Mouse (Mus musculus): ENCODE measurements around the gene Ercc6l2. TPM values are rescaled to one million over a fixed set of nuclear protein-coding genes. Genes with fewer than 3 reads are reported as not detected.

The Ercc6l2 gene
- polyA plus RNA-seq, 1 experiment from 2014 or later, result 5.5 TPM

DNA sequence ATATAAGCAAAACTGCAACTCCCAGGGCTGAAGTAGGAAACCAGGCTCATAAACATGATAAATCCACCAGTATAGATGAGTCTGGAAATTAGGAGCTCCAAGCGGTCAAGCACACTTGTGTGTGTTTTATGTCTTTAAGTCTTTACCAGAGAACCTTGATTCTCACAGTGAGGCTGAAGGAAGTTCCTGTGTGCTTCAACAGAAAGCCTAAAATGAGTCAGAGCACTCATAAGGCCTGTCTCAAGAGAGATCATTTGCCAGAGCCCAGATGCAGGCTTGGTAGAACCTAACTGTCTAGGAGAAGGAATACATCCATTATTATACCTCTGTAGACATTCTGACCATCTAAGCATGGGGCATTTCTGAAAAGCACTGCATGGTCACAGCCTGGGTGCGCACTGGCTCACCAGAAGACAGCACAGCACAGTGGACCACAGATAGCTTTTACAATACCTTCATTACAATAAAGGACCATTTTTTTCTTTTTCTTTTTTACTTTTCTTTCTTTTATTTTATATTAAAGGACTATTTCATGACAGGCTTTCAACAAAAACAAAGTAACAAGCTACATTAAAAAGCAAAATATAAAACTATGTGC, 22.7 kb upstream of the Ercc6l2 start:
- WGBS (ENCODE audit: insufficient replicate concordance), result 87% methylated on average over 2 of the region's 2 CpGs
- Histone ChIP-seq H3K4me1 (ENCODE audit: insufficient read depth) (no peaks in the 10 kb centered on the region), H3K4me2 (ENCODE audit: low read depth, low read length) (no peak overlapping the region), H3K36me3 (replicated peaks; ENCODE audit: insufficient read depth, low read length) (no peaks in the 10 kb centered on the region), H3K9me3 (ENCODE audit: low read length) (no peaks in the 10 kb centered on the region), H3K27ac (ENCODE audit: low read depth) (no peak overlapping the region), H3K9ac (replicated peaks) (no peak overlapping the region), H3K4me3 (ENCODE audit: low read depth, low read length) (no peak overlapping the region), H3K27me3 (ENCODE audit: insufficient read depth, low read length) (no peaks in the 10 kb centered on the region)
- no peak for ATAC-seq
- TF ChIP-seq CTCF (IDR thresholded peaks at IDR 0.05; ENCODE audit: low read depth), result no peak
- no peak for TF ChIP-seq EP300 (IDR thresholded peaks at IDR 0.05; ENCODE audit: low read depth)
- no peak for DNase-seq

DNA sequence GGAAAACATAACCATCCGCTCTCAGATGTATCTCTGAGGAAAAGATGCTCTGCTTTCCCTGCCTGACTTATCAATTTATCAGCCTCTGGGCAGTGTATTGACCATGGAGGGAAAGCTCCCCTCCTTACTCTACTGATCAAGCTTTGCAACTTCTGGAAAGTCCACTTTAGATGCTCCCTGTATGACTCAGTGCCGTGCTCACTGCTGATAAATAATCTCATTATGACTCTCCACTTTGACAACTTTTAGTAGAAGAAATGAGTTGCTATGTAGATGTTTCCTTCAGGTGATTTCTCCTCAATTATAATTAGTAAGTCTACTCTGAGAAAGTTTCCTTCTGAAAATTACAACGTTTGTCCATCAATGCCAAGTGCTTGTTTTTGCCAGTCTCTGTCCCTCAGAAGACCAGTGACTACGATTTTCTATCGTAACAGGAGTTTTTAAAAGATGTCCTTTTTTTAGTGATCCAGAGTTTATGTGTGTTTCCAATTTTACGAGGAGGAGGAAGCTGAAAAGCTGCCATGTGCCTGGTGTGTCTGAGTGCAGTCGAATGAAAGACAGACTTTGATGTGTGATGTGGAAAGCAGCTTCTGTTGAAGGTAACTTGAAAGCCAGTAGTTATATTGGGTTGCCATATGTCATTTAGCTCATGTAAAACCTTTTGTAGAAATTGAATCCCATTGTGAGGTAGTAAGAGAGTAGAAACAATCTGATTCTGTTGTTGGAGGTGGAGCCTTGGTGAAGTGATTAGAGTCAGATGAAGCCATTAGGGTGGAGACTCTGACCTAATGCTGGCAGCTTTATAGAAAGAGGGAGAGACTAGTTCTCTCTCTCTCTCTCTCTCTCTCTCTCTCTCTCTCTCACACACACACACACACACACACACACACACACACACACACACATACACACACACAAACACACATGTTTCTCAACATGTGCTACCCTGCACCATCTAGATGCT, 21.4 kb upstream of the Ercc6l2 start:
- DNase-seq (no peak), ATAC-seq (no peak)
- no peaks in the 10 kb centered on the region for H3K27me3 ChIP-seq (ENCODE audit: insufficient read depth, low read length)
- H3K9ac ChIP-seq (replicated peaks), result no peak overlapping the region
- H3K9me3 ChIP-seq (ENCODE audit: low read length), result no peaks in the 10 kb centered on the region
- no peaks in the 10 kb centered on the region for H3K4me1 ChIP-seq (ENCODE audit: insufficient read depth)
- no peaks in the 10 kb centered on the region for H3K36me3 ChIP-seq (replicated peaks; ENCODE audit: insufficient read depth, low read length)
- H3K4me2 ChIP-seq (ENCODE audit: low read depth, low read length), result no peak overlapping the region
- no peak overlapping the region for H3K27ac ChIP-seq (ENCODE audit: low read depth)
- no peak overlapping the region for H3K4me3 ChIP-seq (ENCODE audit: low read depth, low read length)
- TF ChIP-seq CTCF (IDR thresholded peaks at IDR 0.05; ENCODE audit: low read depth), result no peak
- 75% methylated on average over 7 of the region's 7 CpGs for WGBS (ENCODE audit: insufficient replicate concordance)

DNA sequence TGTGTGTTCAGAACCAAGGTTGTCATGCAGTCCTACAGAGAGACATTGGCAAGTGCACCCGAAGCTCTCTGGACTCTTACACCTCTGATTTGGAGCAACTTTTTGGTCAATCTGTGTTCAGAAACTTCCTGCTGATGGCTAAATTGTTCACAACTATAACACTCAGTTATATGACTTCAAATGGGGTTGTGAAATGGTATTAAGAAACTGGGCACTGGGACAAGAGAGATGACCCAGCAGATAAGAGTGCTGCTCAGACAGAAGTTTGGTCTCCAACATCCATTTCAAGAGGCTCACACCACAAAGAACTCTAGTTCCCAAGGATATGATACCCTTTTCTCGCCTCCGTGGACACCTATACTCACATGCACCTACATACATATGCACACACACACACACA, 16.4 kb upstream of the Ercc6l2 start:
- H3K4me1 ChIP-seq (ENCODE audit: insufficient read depth), result no peaks in the 10 kb centered on the region
- no peak overlapping the region for H3K4me2 ChIP-seq (ENCODE audit: low read depth, low read length)
- 73% methylated on average over 3 of the region's 3 CpGs for WGBS (ENCODE audit: insufficient replicate concordance)
- H3K9ac ChIP-seq (replicated peaks), result no peak overlapping the region
- DNase-seq (no peak), ATAC-seq (no peak)
- no peak overlapping the region for H3K4me3 ChIP-seq (ENCODE audit: low read depth, low read length)
- no peaks in the 10 kb centered on the region for H3K36me3 ChIP-seq (replicated peaks; ENCODE audit: insufficient read depth, low read length)
- no peak for TF ChIP-seq EP300 (IDR thresholded peaks at IDR 0.05; ENCODE audit: low read depth)
- no peak for TF ChIP-seq CTCF (IDR thresholded peaks at IDR 0.05; ENCODE audit: low read depth)
- H3K9me3 ChIP-seq (ENCODE audit: low read length), result no peaks in the 10 kb centered on the region
- no peaks in the 10 kb centered on the region for H3K27me3 ChIP-seq (ENCODE audit: insufficient read depth, low read length)
- H3K27ac ChIP-seq (ENCODE audit: low read depth), result no peak overlapping the region

DNA sequence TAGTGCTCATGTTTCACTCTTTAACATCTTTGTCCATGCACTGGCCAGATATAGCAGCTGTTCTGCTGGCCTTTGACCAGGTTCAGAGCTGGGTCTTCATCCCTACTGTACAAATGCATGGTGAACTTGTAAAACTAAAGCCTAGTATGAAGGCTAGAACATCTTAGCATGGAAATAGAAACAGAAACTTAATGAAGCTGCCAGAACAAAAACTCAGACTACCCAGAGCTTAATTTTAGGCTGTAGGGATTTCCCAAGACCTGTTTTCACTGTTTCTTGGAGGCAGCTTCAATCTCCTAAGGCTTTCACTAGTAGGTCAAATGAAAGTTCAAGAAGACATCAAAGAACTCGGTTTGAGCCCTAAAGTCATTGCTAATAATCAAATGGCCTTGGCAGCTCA, 15.1 kb upstream of the Ercc6l2 start:
- no peak overlapping the region for H3K4me3 ChIP-seq (ENCODE audit: low read depth, low read length)
- H3K9ac ChIP-seq (replicated peaks), result no peak overlapping the region
- WGBS (ENCODE audit: insufficient replicate concordance), result 56% methylated on average over 1 of the region's 1 CpGs
- no peak overlapping the region for H3K4me2 ChIP-seq (ENCODE audit: low read depth, low read length)
- no peaks in the 10 kb centered on the region for H3K9me3 ChIP-seq (ENCODE audit: low read length)
- H3K4me1 ChIP-seq (ENCODE audit: insufficient read depth), result no peaks in the 10 kb centered on the region
- no peaks in the 10 kb centered on the region for H3K27me3 ChIP-seq (ENCODE audit: insufficient read depth, low read length)
- ATAC-seq, result no peak
- DNase-seq, result no peak
- H3K27ac ChIP-seq (ENCODE audit: low read depth), result no peak overlapping the region
- no peaks in the 10 kb centered on the region for H3K36me3 ChIP-seq (replicated peaks; ENCODE audit: insufficient read depth, low read length)
- TF ChIP-seq EP300 (IDR thresholded peaks at IDR 0.05; ENCODE audit: low read depth) (no peak), CTCF (IDR thresholded peaks at IDR 0.05; ENCODE audit: low read depth) (no peak)

DNA sequence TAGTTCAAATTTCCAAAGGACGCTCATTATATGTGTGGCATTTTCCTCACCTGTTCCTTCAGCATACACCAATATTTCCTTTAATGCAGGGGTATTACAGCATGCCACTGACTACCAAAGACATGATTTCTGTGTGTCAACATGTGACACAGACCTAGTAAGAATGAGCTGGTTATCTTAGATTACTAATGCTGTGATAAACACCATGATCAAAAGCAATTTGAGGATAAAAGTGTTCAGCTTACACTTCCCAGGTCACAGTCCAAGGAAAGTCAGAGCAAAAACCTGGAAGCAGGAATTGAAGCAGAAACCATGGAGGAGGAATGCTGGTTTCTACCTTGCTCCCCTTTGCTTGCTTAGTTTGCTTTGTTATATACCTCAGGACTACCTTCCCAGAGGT, 13.8 kb upstream of the Ercc6l2 start:
- no peak overlapping the region for H3K27ac ChIP-seq (ENCODE audit: low read depth)
- no peak overlapping the region for H3K4me2 ChIP-seq (ENCODE audit: low read depth, low read length)
- H3K9ac ChIP-seq (replicated peaks), result no peak overlapping the region
- no peak for ATAC-seq
- WGBS (ENCODE audit: insufficient replicate concordance), result 85% methylated on average over 1 of the region's 1 CpGs
- H3K4me1 ChIP-seq (ENCODE audit: insufficient read depth), result no peaks in the 10 kb centered on the region
- no peak for DNase-seq
- no peak overlapping the region for H3K4me3 ChIP-seq (ENCODE audit: low read depth, low read length)
- H3K27me3 ChIP-seq (ENCODE audit: insufficient read depth, low read length), result no peaks in the 10 kb centered on the region
- TF ChIP-seq CTCF (IDR thresholded peaks at IDR 0.05; ENCODE audit: low read depth) (no peak), EP300 (IDR thresholded peaks at IDR 0.05; ENCODE audit: low read depth) (no peak)
- no peaks in the 10 kb centered on the region for H3K36me3 ChIP-seq (replicated peaks; ENCODE audit: insufficient read depth, low read length)
- H3K9me3 ChIP-seq (ENCODE audit: low read length), result no peaks in the 10 kb centered on the region

DNA sequence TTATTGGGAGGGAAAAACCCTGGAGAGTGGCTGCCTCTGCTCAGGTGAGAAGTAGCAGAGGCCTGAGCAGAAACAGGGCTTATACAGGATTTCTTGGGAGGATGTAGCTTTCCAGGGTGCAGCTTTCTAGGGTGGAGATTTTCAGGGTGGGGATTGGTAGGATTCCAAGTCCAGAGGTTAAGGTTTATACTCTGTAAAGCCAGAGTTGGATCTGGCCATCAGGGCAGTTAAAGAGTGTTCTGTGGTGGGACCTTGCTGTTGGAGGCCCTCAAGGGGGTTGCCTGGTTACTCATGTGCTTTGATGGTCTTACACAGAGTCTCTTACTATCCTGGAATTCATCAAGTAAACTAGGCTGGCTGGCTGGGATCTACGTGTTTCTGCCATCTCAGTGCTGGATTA, 7.8 kb upstream of the Ercc6l2 start:
- ATAC-seq (no peak), DNase-seq (no peak)
- H3K4me3 ChIP-seq (ENCODE audit: low read depth, low read length), result no peak overlapping the region

More for the DNA sequence above, 7.8 kb upstream of the Ercc6l2 start:
- Histone ChIP-seq H3K4me1 (ENCODE audit: insufficient read depth) (no peaks in the 10 kb centered on the region), H3K9ac (replicated peaks) (no peak overlapping the region), H3K9me3 (ENCODE audit: low read length) (no peaks in the 10 kb centered on the region), H3K36me3 (replicated peaks; ENCODE audit: insufficient read depth, low read length) (no peaks in the 10 kb centered on the region), H3K4me2 (ENCODE audit: low read depth, low read length) (no peak overlapping the region), H3K27ac (ENCODE audit: low read depth) (no peak overlapping the region), H3K27me3 (ENCODE audit: insufficient read depth, low read length) (no peaks in the 10 kb centered on the region)
- WGBS (ENCODE audit: insufficient replicate concordance), result 84% methylated on average over 1 of the region's 1 CpGs
- TF ChIP-seq CTCF (IDR thresholded peaks at IDR 0.05; ENCODE audit: low read depth) (no peak), EP300 (IDR thresholded peaks at IDR 0.05; ENCODE audit: low read depth) (no peak)
